Mouse (Mus musculus) C2C12 (cell line): ENCODE measurements around the gene Cdh5.

Experiments
- CTCF ChIP-seq: IDR thresholded peaks from one replicate; pipeline ENCODE4 v1.5.1; 2011; ENCODE audit not compliant: control insufficient read depth, insufficient read depth, insufficient read length
- FOSL1 ChIP-seq: IDR thresholded peaks from one replicate; pipeline ENCODE4 v1.8.0; 2011; ENCODE audit warnings: mild to moderate bottlenecking, low read length; ENCODE audit not compliant: poor library complexity, insufficient read depth, severe bottlenecking
- MAX ChIP-seq: IDR thresholded peaks from one replicate; pipeline ENCODE4 v1.6.1; 2011; ENCODE audit warnings: mild to moderate bottlenecking, control low read depth

DNA sequence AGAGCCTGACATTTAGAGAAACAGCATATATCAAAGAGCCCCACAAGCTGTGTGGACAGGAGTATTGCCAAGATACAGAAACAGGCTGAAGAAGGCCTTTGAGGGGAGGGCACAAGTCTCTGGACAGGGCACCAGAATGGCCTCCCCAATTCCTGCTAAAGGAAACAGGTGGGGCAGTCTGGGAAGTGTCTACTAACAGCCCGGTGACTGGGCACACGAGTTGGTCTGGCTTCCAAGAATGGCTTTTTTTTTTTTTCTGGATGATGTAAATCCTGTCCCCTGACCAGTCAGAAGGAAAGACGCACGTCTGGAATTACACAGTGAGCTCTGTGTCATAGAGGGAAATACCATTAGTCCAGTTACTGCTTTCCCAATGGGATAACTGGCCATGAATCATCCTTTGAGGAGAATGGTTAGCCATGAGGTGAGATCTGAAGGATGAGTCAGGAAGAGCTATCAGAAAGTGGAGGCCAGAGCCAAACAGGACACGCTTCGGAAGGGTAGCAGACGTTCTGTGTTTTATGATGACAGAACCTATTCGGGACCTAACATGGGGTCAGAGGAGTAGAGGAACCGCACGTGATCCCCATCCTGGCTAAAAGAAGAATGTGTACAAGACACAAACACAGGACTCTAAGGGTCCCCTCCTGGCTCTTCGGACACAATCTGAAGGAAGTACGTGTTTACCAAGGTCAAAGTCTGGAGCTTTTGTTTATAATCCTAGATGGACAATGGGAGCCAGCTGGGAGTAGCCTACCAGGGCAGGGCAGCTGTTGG lies 20.4 kb downstream of the Cdh5 start:
- TF ChIP-seq CTCF (no peak), MAX (peak; percentile 26), FOSL1 (no peak)
